15 mouse cellular contexts compared by ENCODE assay signal in the genomic region with DNA sequence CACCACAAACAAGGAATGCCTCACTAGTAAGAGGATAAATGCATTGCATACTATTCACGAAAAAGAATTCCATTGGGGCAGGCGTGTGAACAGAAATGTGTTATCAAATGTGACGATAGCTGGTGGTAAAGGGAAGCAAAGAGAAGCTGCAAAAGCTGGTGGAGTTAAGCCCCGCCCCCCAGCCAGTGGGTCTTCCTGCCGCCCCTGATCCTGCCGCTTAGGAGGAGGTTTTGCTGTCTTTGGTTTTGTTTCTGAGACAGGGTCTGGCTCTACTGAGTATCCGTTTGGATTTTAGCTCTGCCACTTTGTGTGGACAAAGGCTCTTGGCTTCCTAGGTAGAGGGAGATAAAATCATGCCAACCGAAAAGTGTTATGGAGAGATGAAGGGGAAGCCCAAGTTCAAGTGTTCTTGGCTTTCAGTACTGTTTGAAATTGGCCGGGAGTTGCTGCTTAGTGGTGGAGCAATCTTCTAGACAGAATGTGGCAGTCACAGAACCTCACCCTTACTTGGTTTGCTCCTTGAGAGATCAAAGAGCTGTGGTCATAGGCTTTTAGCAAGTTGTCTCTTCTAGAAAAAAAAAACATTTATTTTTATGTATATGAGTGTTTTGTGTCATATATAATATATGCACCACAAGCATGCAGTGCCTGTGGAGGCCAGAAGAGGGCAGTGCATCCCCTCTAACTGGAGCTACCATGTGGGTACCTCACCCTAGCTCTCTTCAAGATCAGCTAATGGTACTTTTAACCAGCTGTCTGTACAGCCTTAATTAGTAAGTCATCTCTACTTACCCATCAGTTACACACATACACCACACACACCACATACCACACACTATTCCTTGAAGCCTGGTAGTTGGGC. TPM values are rescaled to one million over a fixed set of nuclear protein-coding genes. Genes with fewer than 3 reads are reported as not detected.
DNase-seq lines count a peak whose midpoint lies in the region; ATAC-seq and TF ChIP-seq lines count a peak whose summit lies in the region.
"Had no signal": no experiment of that assay in that cellular context is flagged by ENCODE, and none has a peak within 500 bp of the region (broad histone marks: within the 10 kb centered on the region; RNA-seq: fewer than 3 reads in every experiment).

No protein-coding gene starts in this region.

- H3K4me2 ChIP-seq in heart, embryonic 12.5 days, result peak overlapping the region; percentile 13; the same call in 1 of the 2 replicates
- no peak overlapping the region for H3K4me2 ChIP-seq in liver, postnatal 0 days (ENCODE audit: low read depth, low read length)
- H3K4me2 ChIP-seq in heart, embryonic 16.5 days (ENCODE audit: low read depth, low read length), result peak overlapping the region; percentile 26; the same call in 1 of the 2 replicates
- H3K4me2 ChIP-seq: embryonic facial prominence, embryonic 12.5 days; hindbrain, embryonic 15.5 days; liver, embryonic 15.5 days had no signal

- intact Hi-C loops in heart, postnatal 14 days (cut with DNase I), result no loop called here

- no peak for TF ChIP-seq EP300 in liver, postnatal 0 days (IDR thresholded peaks at IDR 0.05; ENCODE audit: low read depth)

- peak; percentile 50 for TF ChIP-seq CTCF in liver, postnatal 0 days (IDR thresholded peaks at IDR 0.05; ENCODE audit: low read depth)
- TF ChIP-seq CTCF in small intestine, adult 2 months (IDR thresholded peaks at IDR 0.05; ENCODE audit: extremely low read depth, insufficient read length, insufficient replicate concordance, low read depth, low read length), result peak; percentile 33; the same call in 1 of the 2 replicates

- no peaks in the 10 kb centered on the region for H3K27me3 ChIP-seq in heart, embryonic 12.5 days (replicated peaks)
- H3K27me3 ChIP-seq in liver, postnatal 0 days (ENCODE audit: insufficient read depth, low read length), result no peaks in the 10 kb centered on the region
- H3K27me3 ChIP-seq in heart, embryonic 16.5 days (ENCODE audit: control insufficient read depth, insufficient read depth, low read length), result no peaks in the 10 kb centered on the region
- H3K27me3 ChIP-seq in small intestine, adult 2 months (ENCODE audit: control insufficient read depth, insufficient read depth, low read length), result no peaks in the 10 kb centered on the region
- H3K27me3 ChIP-seq: embryonic facial prominence, embryonic 12.5 days; hindbrain, embryonic 15.5 days; liver, embryonic 15.5 days had no signal

- H3K36me3 ChIP-seq in heart, embryonic 12.5 days, result no peaks in the 10 kb centered on the region
- no peaks in the 10 kb centered on the region for H3K36me3 ChIP-seq in liver, postnatal 0 days (replicated peaks; ENCODE audit: insufficient read depth, low read length)
- H3K36me3 ChIP-seq in heart, embryonic 16.5 days (ENCODE audit: control insufficient read depth, insufficient read depth), result no peaks in the 10 kb centered on the region
- H3K36me3 ChIP-seq in small intestine, adult 2 months (ENCODE audit: control insufficient read depth, insufficient read depth, low read length), result no peaks in the 10 kb centered on the region
- H3K36me3 ChIP-seq: embryonic facial prominence, embryonic 12.5 days; hindbrain, embryonic 15.5 days had no signal

- ATAC-seq in heart, embryonic 12.5 days (ENCODE audit: insufficient number of reproducible peaks, low FRiP score), result no peak
- ATAC-seq in liver, postnatal 0 days, result no peak
- ATAC-seq in heart, embryonic 16.5 days (replicated peaks; ENCODE audit: extremely low read depth, insufficient read depth, low FRiP score), result no peak

- H3K4me3 ChIP-seq in heart, embryonic 12.5 days, result no peak overlapping the region
- no peak overlapping the region for H3K4me3 ChIP-seq in liver, postnatal 0 days (ENCODE audit: low read depth, low read length)
- no peak overlapping the region for H3K4me3 ChIP-seq in heart, embryonic 16.5 days (ENCODE audit: low read length)
- no peak overlapping the region for H3K4me3 ChIP-seq in small intestine, adult 2 months (ENCODE audit: low read depth, low read length)
- H3K4me3 ChIP-seq: embryonic facial prominence, embryonic 12.5 days; hindbrain, embryonic 15.5 days; liver, embryonic 15.5 days; myocyte had no signal

- H3K9me3 ChIP-seq in heart, embryonic 12.5 days (replicated peaks), result 0 out of 2 replicates have a peak, but pooled peaks cover 3% of the 10 kb centered on the region
- H3K9me3 ChIP-seq in liver, postnatal 0 days (ENCODE audit: low read length), result no peaks in the 10 kb centered on the region
- H3K9me3 ChIP-seq in heart, embryonic 16.5 days (replicated peaks; ENCODE audit: control insufficient read depth, low read length), result peaks cover 5% of the 10 kb centered on the region
- H3K9me3 ChIP-seq: embryonic facial prominence, embryonic 12.5 days; hindbrain, embryonic 15.5 days had no signal

- TF ChIP-seq POLR2A in small intestine, adult 2 months (IDR thresholded peaks at IDR 0.05; ENCODE audit: low read depth, low read length), result no peak

- 53% methylated on average over 9 of the region's 9 CpGs for WGBS in heart, embryonic 12.5 days
- 67% methylated on average over 9 of the region's 9 CpGs for WGBS in liver, postnatal 0 days (ENCODE audit: insufficient replicate concordance)
- WGBS in heart, embryonic 16.5 days, result 46% methylated on average over 9 of the region's 9 CpGs
- 91% methylated on average over 9 of the region's 9 CpGs for WGBS in small intestine, adult 2 months

- peaks cover 18% of the 10 kb centered on the region for H3K4me1 ChIP-seq in heart, embryonic 12.5 days (replicated peaks)
- no peaks in the 10 kb centered on the region for H3K4me1 ChIP-seq in liver, postnatal 0 days (ENCODE audit: insufficient read depth)
- 0 out of 2 replicates have a peak, but pooled peaks cover 2% of the 10 kb centered on the region for H3K4me1 ChIP-seq in heart, embryonic 16.5 days (ENCODE audit: control insufficient read depth, insufficient read depth, low read length)
- no peaks in the 10 kb centered on the region; the same call in 1 of the 2 replicates for H3K4me1 ChIP-seq in small intestine, adult 2 months (ENCODE audit: control insufficient read depth, insufficient read depth, insufficient read length, low read length)
- H3K4me1 ChIP-seq: embryonic facial prominence, embryonic 12.5 days; hindbrain, embryonic 15.5 days; liver, embryonic 15.5 days had no signal

- H3K9ac ChIP-seq in heart, embryonic 12.5 days, result no peak overlapping the region
- H3K9ac ChIP-seq in liver, postnatal 0 days (replicated peaks), result no peak overlapping the region
- H3K9ac ChIP-seq in heart, embryonic 16.5 days (ENCODE audit: low read length), result no peak overlapping the region
- H3K9ac ChIP-seq: embryonic facial prominence, embryonic 12.5 days; hindbrain, embryonic 15.5 days; liver, embryonic 15.5 days had no signal

- H3K27ac ChIP-seq in heart, embryonic 12.5 days (ENCODE audit: poor library complexity, severe bottlenecking), result no peak overlapping the region
- no peak overlapping the region for H3K27ac ChIP-seq in liver, postnatal 0 days (ENCODE audit: low read depth)
- no peak overlapping the region for H3K27ac ChIP-seq in heart, embryonic 16.5 days (ENCODE audit: low read length)
- no peak overlapping the region for H3K27ac ChIP-seq in small intestine, adult 2 months (ENCODE audit: insufficient read depth, low read depth, low read length)
- H3K27ac ChIP-seq: embryonic facial prominence, embryonic 12.5 days; hindbrain, embryonic 15.5 days; liver, embryonic 15.5 days had no signal

- DNase-seq in heart, postnatal 14 days, result no peak
- no peak for DNase-seq in liver, postnatal 0 days
- no peak for DNase-seq in liver
- DNase-seq in gastrocnemius, adult 18-20 months (ENCODE audit: low spot score), result no peak
- DNase-seq in layer of hippocampus, adult 11-12 months (ENCODE audit: low spot score), result no peak
- DNase-seq: cerebellum, adult 11 months; layer of hippocampus, postnatal 36 days had no signal

RNA-seq across cellular contexts. Expression of a gene that starts 59.8 kb away (rescaled TPM):
- polyA plus RNA-seq in heart, embryonic 12.5 days (2016; fragmentation: Nextera tagmentation; extraction: Ambion mirVana), result not detected in 2 replicates
- under 1 TPM in 1 of 2 experiments, not detected in 1; 0.05 TPM for total RNA-seq in heart, postnatal 14 days (2021)
- 0.35 and 0.54 TPM in 2 replicates for polyA plus RNA-seq in liver, postnatal 0 days (2015; fragmentation: Nextera tagmentation; extraction: Ambion mirVana)
- polyA plus RNA-seq in heart, embryonic 16.5 days (2015; fragmentation: Nextera tagmentation; extraction: Ambion mirVana), result 0.89 and 6.1 TPM in 2 replicates
- 4.3 and 447 TPM in 2 replicates for polyA plus RNA-seq in small intestine, adult 2 months (2012; rRNA removed)
- total RNA-seq in gastrocnemius, adult 18-20 months (2021), result not detected
- total RNA-seq: layer of hippocampus, postnatal 36 days had no signal
- polyA plus RNA-seq: myocyte; stomach, embryonic 14.5 days had no signal
